Comparison of ENCODE assay signal across 7 mouse cellular contexts in the genomic region with DNA sequence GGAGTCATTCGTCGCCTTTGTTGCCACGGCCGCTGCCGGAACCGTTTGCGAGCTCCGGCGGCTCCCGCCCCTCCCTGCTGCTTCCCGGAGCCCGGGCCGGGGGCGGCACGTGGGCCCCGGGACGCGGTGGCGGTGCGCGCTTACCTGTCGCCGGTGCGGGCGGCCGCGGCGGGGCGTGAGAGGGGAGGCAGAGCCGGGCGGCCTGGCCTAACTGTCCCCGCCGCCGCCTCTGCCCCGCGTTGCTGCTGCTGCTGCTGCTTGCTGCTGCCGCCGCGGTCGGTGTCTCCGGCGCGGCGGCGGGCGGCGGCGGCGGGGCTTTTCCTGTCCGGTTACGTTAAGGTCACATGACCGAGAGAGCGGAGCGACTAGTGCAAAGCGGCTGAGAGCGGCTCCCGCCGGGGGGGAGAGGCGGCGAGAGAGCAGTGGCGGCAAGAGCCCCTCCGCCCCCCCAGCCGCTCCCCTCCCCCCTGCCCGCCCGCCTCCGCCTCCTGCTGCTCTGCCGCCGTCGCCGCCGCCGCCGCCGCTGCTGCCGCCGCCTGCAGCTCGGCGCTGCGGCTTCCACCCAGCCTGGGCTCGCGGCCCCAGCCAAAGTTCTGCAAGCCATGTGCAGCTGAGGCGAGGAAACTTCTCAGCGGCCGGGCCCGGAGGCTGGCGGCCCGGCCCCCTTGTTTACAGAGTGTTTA. TPM values are rescaled to one million over a fixed set of nuclear protein-coding genes. Genes with fewer than 3 reads are reported as not detected.
A peak's percentile ranks its signal among the peaks of the same experiment; 100 is the strongest.
DNase-seq lines count a peak whose midpoint lies in the region; ATAC-seq and TF ChIP-seq lines count a peak whose summit lies in the region.

A gene (minus strand): TSS at position 408 of the 683 bp plus-strand sequence.

- peak; percentile 2 for ATAC-seq in inflammation-experienced regulatory T-cells, adult 6 months

- H3K4me3 ChIP-seq in cortical plate, adult 2 months (ENCODE audit: insufficient read depth, low read length): peak within 1 kb of the TSS; percentile 74
- H3K4me3 ChIP-seq in midbrain, embryonic 10.5 days: peak within 1 kb of the TSS; percentile 96

- peak within 1 kb of the TSS; percentile 99 for H3K27ac ChIP-seq in cortical plate, adult 2 months (ENCODE audit: insufficient read depth, low read length)
- H3K27ac ChIP-seq in midbrain, embryonic 10.5 days (replicated peaks): peak within 1 kb of the TSS; percentile 99

- peaks cover 11% of the 10 kb centered on the region for H3K4me1 ChIP-seq in cortical plate, adult 2 months (ENCODE audit: control insufficient read depth, insufficient read depth, low read length)
- H3K4me1 ChIP-seq in midbrain, embryonic 10.5 days: peaks cover 37% of the 10 kb centered on the region

- intact Hi-C loops in gastrocnemius, postnatal 14 days (cut with DNase I; ENCODE audit: low total_unique reads): no loop called here
- intact Hi-C loops in left cerebral cortex, postnatal 4 days (cut with DNase I): no loop called here

- H3K27me3 ChIP-seq in midbrain, embryonic 10.5 days (ENCODE audit: low read depth, poor library complexity, severe bottlenecking): no peaks in the 10 kb centered on the region

- no peak for TF ChIP-seq CTCF in cortical plate, adult 2 months (IDR thresholded peaks at IDR 0.05; ENCODE audit: extremely low read depth, insufficient read depth, low read length)

- peaks cover 8% of the 10 kb centered on the region for H3K36me3 ChIP-seq in midbrain, embryonic 10.5 days

- WGBS in midbrain, embryonic 10.5 days: under 1% methylated on average over 81 of the region's 87 CpGs

- no peaks in the 10 kb centered on the region for H3K9me3 ChIP-seq in midbrain, embryonic 10.5 days (replicated peaks)

- no peak for TF ChIP-seq POLR2A in cortical plate, adult 2 months (IDR thresholded peaks at IDR 0.05; ENCODE audit: extremely low read depth, insufficient read depth, low read length)

- DNase-seq in adrenal gland, adult (ENCODE audit: inconsistent age in 2 of 2, low spot score in 1 of 2): peak; percentile 77 to 89
- DNase-seq in gastrocnemius, postnatal 14 days: peak; percentile 76
- peak; percentile 78 for DNase-seq in left cerebral cortex, postnatal 4 days
- peak; percentile 80 for DNase-seq in midbrain, embryonic 10.5 days (ENCODE audit: low spot score)
- DNase-seq in right cerebral cortex, postnatal 36 days (ENCODE audit: low spot score in 2 of 2): peak; percentile 53 to 61

RNA-seq across cellular contexts. Expression of the gene that starts here (rescaled TPM):
- 7.8 and 7.9 TPM in 2 replicates for polyA plus RNA-seq in cortical plate, adult 2 months (2012; rRNA removed)
- total RNA-seq in gastrocnemius, postnatal 14 days (2021): 1 to 10 TPM; 4.2 to 4.5 TPM
- polyA plus RNA-seq in inflammation-experienced regulatory T-cells, adult 6 months (2017; shearing (Covaris generic)): 10 to 100 TPM in 2 of 3 experiments, 1 to 10 TPM in 1; 9.1 to 11.5 (median 11.1) TPM
- total RNA-seq in left cerebral cortex, postnatal 4 days (2021): 10 to 100 TPM; 13.7 to 14.3 TPM
- polyA plus RNA-seq in midbrain, embryonic 10.5 days (2016; fragmentation: Nextera tagmentation; extraction: Ambion mirVana): 21.3 and 21.7 TPM in 2 replicates

Comparison
In these comparisons a context has a peak if more than half of its experiments do, and no peak if none do; other contexts are left out.
1. Peak in every context shown above with its lines: DNase-seq, ATAC-seq, H3K4me3 ChIP-seq and H3K27ac ChIP-seq.